Mouse (Mus musculus) retina, adult 2 months (tissue): ENCODE measurements around the gene Braf.

Experiments used
- DNase-seq: peaks from one replicate; pipeline ENCODE4 v3.0.0-alpha.2; 2012; ENCODE audit warnings: low read depth, low spot score

Gene Braf

GRCm38 (mm10) chr6:39607365-39607764 lies 117.9 kb downstream of the Braf start:
- DNase-seq, result no peak

DNA sequence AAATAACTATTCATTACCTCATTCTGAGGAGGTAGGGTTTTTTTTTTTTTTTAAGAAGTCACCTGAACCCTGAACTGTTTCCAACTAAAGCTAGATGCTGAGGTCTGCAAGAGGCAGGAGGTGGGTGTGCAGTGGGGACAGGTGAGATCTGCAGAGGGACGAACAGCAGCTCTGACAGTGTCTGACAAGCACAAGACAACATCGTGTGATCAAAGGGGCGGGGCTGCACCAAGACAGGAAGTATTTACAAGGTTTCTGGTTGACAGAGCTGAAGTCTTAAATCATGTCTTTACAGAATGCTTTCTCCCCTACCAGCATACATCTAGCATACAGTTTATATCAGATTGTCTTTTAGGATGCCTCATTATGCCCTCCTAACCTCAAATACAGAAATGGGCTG lies 118.4 kb downstream of the Braf start:
- no peak for DNase-seq

GRCm38 (mm10) chr6:39606056-39606455 lies 119.2 kb downstream of the Braf start:
- no peak for DNase-seq

DNA sequence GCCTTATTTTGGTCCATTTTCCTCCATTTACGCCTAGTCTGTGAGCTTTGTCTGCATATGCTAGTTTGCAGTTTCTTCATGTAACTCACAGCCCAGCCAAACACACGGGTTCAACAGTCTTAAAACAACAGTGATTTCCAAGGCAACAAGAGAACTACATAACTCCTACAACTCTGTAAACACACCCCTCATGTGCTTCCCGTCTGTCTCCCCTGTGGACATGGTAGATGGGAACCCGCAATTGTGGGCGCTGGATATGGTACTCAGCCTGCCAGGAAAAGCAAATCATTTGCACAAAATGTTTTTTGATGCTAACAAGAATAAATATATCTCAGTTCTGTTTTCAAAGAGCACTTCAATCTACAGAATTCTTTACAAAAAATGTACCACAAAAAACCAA lies 120.7 kb downstream of the Braf start:
- DNase-seq, result no peak

- DNase-seq, result no peak
Measured at GRCm38 (mm10) chr6:39601828-39602227, 123.4 kb downstream of the Braf start.

DNA sequence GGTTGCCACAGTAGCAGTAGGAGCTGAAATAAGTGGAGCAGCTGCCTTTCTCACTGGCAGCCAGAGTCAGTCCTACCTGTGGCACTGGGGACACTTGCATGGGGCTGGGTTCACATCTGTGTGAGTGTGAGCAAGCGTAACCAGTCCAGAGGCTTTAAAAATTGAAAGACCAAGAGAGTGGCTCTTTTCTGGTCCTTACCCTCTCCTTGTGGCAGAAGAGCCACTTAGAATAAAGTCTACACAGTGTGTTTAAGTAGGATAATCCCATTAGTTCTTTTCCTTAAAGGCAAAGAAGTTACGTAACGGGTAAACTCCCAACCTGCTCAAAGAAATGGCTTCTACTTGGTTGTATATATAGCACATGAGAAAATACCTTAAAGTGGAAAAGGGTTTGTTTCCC lies 124.4 kb downstream of the Braf start:
- DNase-seq, result no peak

GRCm38 (mm10) chr6:39592401-39593214 lies 132.7 kb downstream of the Braf start, which contains the start of gene Ndufb2:
Gene Ndufb2, plus strand, starts transcription at chr6:39592574.
- peak; percentile 93 for DNase-seq

- no peak for DNase-seq
Measured at GRCm38 (mm10) chr6:39591481-39591880, 133.8 kb downstream of the Braf start.

DNA sequence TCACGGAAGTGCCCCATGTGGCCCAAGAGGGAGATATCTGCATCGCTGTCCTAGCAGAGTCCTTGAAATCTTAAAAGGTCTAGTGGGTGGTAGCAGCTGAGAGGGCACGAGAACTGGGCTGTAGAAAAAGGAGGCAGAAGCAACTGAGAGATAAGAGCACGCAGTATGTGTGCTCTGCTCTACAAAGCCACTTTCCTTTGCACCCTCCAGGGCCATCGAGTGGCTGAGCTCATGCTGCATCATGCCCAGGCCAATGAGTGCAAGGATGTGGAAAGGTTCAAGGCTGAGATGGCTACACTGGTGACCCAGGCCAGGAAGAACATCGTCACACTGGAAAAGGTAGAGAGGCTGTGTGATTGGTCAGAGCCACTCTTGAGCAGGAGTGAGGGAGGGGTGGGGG lies 139.7 kb downstream of the Braf start, which contains the start of gene Gm42420:
Gm42420 (plus strand) TSS at position 237 of the 400 bp plus-strand sequence.
- DNase-seq, result no peak

DNA sequence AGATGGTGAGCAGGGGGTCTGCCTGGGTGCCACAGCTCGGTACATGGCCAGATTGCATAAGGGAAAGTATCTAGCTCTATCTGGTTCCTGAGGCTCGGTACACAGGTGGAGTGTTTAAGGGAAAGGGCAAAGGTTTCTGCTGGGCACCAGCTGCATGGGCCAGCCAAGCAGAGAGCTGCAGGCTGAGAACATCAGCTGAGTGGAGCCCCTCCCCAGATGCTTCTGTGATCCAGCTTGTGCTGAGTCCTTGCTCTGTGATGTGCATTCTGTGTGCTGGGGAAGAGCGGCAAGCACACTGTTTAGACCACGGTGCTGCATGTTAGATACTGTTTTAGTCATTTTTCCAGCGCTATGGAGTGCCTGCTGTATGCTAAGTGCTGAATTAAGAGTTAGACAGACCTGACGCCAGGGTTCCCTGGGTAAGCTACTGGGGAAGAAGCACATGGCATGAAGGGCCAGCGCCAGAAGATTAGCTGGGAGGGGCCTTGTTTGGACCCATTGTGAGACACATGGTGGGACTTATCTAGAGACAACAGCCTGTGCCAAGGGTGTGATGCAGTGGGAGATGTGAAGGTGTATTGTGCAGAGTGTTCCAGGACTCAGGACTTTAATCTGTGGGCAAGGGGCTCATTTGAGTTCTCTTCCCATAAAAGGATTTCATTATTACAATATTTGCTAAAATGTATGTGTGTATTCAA lies 144.0 kb downstream of the Braf start:
- DNase-seq, result no peak

- DNase-seq, result no peak
Measured at GRCm38 (mm10) chr6:39580558-39580957, 144.7 kb downstream of the Braf start.

- no peak for DNase-seq
Measured at GRCm38 (mm10) chr6:39579552-39579951, 145.7 kb downstream of the Braf start.

- DNase-seq, result no peak
Measured at GRCm38 (mm10) chr6:39574951-39575350, 150.3 kb downstream of the Braf start.

- DNase-seq, result no peak
Measured at GRCm38 (mm10) chr6:39574555-39574869, 150.8 kb downstream of the Braf start.

- peak; percentile 74 for DNase-seq
Measured at GRCm38 (mm10) chr6:39573791-39574554, 151.3 kb downstream of the Braf start, which contains the start of gene Adck2. Gene Adck2, plus strand, starts transcription at chr6:39573873.

DNA sequence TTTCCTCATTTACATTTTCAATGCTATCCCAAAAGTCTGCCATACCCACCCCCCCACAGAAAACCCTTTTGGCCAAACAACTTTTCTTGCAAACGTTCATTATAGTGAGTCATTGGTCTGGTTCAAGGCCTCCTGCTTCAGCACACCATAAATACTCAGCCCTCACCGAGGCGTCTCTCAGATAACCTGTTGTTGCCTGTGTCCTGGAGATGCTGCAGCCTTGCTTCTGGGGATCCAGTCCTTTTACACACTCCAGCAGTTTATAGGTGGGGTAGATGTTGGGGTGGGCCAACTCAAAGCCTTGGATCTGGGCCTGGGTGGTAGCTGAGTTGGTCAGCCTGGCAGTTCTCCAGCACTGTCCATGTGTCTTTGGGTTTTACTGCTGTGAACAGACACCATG lies 154.8 kb downstream of the Braf start:
- no peak for DNase-seq

- DNase-seq, result no peak
Measured at GRCm38 (mm10) chr6:39567528-39567927, 157.7 kb downstream of the Braf start.

GRCm38 (mm10) chr6:39562166-39563015 lies 162.9 kb downstream of the Braf start:
- peak; percentile 64 for DNase-seq

DNA sequence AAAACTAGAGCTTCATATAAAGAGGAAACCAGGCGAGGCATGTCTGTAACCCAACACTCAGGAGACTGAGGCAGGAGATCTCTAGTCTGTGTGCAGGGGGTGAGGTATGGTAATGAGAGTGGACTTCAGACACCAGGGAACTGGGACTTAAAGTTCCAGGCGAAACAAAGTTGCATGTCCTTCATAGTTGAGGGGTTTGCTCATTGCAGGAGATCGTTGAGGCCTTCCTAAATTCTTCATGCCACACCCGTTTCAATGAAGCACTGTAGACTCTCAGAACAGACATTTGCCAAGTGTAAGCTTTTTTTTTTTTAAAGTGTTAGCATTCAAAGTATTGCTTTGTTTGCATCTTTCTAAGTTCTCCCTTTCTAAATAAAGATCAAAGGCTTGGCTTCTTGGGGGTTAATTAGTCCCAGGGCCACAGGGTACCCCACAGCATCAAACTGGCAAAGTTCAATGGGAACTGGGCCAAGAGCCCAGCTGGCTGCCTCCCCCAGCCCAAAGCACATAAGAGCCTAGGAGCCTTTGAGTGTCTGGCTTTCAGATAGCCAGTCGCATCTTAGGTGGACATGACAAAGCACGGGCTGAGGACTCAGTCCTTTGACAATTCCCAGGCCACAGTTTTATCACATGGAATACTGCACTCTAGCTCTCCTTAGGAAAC lies 165.9 kb downstream of the Braf start:
- DNase-seq, result no peak

DNA sequence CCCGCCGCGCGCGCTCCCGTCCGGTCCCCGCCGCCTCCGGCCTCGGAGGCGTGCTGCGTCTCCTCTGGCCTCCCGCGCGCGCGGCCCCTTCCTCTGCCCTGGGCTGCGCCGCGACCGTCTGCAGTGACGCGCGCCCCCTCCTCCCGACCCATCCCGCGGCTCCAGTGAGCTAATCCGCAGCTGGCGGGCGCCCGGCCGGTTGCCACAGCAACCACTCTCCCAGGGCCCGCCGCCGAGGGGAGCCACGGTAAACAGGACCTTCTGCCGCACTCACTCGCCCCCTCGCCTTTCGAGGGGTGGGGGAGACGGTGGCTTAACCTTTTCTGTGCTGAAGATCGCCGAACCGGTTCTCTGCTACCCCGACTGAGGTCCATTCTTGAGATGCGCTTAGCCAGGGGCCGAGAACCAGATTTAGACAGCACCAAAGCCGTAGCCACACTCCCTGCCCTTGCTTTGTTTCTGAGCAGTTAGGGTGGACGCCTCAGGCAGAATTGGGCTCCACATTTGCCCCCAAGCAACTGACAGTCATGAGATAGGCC lies 167.5 kb downstream of the Braf start, which contains the start of gene Dennd2a:
Dennd2a (minus strand) TSS at position 145 of the 539 bp plus-strand sequence.
- no peak for DNase-seq
